16 mouse cellular contexts compared by ENCODE assay signal in the genomic region with DNA sequence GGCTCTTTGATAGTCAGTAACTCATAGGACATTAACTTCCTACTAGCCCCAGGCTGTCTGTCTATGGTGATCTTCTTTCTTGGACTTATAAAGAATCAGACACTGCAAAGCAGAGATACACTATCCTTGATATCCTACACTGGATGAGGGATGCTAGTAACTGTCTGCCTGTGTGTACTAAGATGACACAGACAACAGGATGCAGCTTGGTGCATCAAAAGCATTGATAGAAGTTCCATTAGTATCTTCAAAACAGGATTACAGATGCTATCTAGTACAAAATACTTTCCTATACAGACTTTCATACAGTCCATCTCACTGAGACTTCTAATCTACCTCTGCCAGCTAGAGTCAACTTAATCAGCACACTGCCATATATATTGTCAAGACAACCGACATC.
DNase-seq lines count a peak whose midpoint lies in the region; ATAC-seq lines count a peak whose summit lies in the region.
"Had no signal": no experiment of that assay in that cellular context is flagged by ENCODE, and none has a peak within 500 bp of the region (broad histone marks: within the 10 kb centered on the region; RNA-seq: fewer than 3 reads in every experiment).

No protein-coding gene starts in this region.

- intact Hi-C loops in heart, postnatal 14 days (cut with DNase I): no loop called here

- DNase-seq in left cerebral cortex, adult 8-10 months (ENCODE audit: low spot score in 2 of 2): no peak
- no peak for DNase-seq in heart, postnatal 14 days
- DNase-seq in kidney, postnatal 4 days: no peak
- DNase-seq: adrenal gland, adult 8-10 months; adrenal gland, postnatal 14 days; adrenal gland, postnatal 36 days; cerebellum, adult 11-12 months; cerebellum, adult 2 months; cerebellum, adult 9-11 months; cerebellum, postnatal 36 days; embryo, embryonic 11 days; forebrain, postnatal 0 days had no signal

- peak; percentile 71 for ATAC-seq in CD4-positive, CD25-positive, alpha-beta regulatory T cell, adult 4 months
- peak; percentile 65 for ATAC-seq in inflammation-experienced regulatory T-cells, adult 6 months
- ATAC-seq: forebrain, embryonic 13.5 days; forebrain, embryonic 15.5 days; forebrain, postnatal 0 days had no signal
